Mouse (Mus musculus) CH12.LX (cell line): ENCODE measurements around the gene Timm44. TPM values are rescaled to one million over a fixed set of nuclear protein-coding genes. Genes with fewer than 3 reads are reported as not detected.

Experiments used
- DNase-seq: peaks from one replicate; pipeline ENCODE4 v3.0.0-alpha.2; 2013; ENCODE audit errors: extremely low read depth
- H3K27ac ChIP-seq: 2 replicates; pipeline ENCODE4 v1.5.1; 2012; ENCODE audit warnings: low read depth, mild to moderate bottlenecking, control low read depth, moderate library complexity; ENCODE audit not compliant: insufficient read depth
- H3K27me3 ChIP-seq: replicated peaks from 2 replicates; pipeline ENCODE3; 2012; ENCODE audit warnings: inconsistent platforms
- H3K36me3 ChIP-seq, 2 experiments: replicated peaks in 1 of 2; 2 replicates each; pipeline versions ENCODE3 to v1.6.1; 2012; ENCODE audit warnings: inconsistent platforms in 1 of 2, low read length in 1 of 2, mild to moderate bottlenecking in 1 of 2, mixed read lengths in 1 of 2, moderate library complexity in 1 of 2; ENCODE audit not compliant: control insufficient read depth in 1 of 2, insufficient read depth in 1 of 2
- H3K4me1 ChIP-seq, 2 experiments: 2 replicates each; pipeline ENCODE4 v1.6.1; 2012; ENCODE audit warnings: inconsistent platforms in 1 of 2, moderate library complexity in 1 of 2; ENCODE audit not compliant: insufficient read depth in 2 of 2, control insufficient read depth in 1 of 2
- H3K4me2 ChIP-seq: 2 replicates; pipeline ENCODE4 v1.6.1; 2012; ENCODE audit warnings: low read depth, mild to moderate bottlenecking, control low read depth; ENCODE audit not compliant: poor library complexity, insufficient read depth, severe bottlenecking
- H3K4me3 ChIP-seq, 3 experiments: fragments of 150-350 bp in 1 of 3; sonication (generic) in 1 of 3; replicated peaks in 1 of 3; 2 replicates each; pipeline versions ENCODE3 to v1.5.1; 2011 to 2012; ENCODE audit warnings: low read depth in 2 of 3, low read length in 2 of 3, mild to moderate bottlenecking in 2 of 3, moderate library complexity in 2 of 3, control low read depth in 1 of 3, improper control_type of control experiment in 1 of 3, inconsistent platforms in 1 of 3, mixed read lengths in 1 of 3; ENCODE audit not compliant: poor library complexity in 1 of 3
- H3K79me2 ChIP-seq: replicated peaks from 2 replicates; pipeline ENCODE4 v1.6.1; 2012; ENCODE audit warnings: mild to moderate bottlenecking, moderate library complexity; ENCODE audit not compliant: control insufficient read depth, poor library complexity, insufficient read depth, severe bottlenecking; ENCODE audit errors: extremely low read depth
- H3K9ac ChIP-seq: 2 replicates; pipeline ENCODE4 v1.6.1; 2012; ENCODE audit warnings: low read depth, mild to moderate bottlenecking, control low read depth, moderate library complexity; ENCODE audit not compliant: insufficient read depth
- H3K9me3 ChIP-seq: replicated peaks from 2 replicates; pipeline ENCODE3; 2012; ENCODE audit warnings: low read length, inconsistent platforms, mixed read lengths
- CHD1 ChIP-seq: IDR thresholded peaks from 2 replicates; pipeline ENCODE4 v1.6.1; 2012; ENCODE audit warnings: low read depth, low read length, improper control_type of control experiment, inconsistent platforms
- CHD2 ChIP-seq: IDR thresholded peaks from 2 replicates; pipeline ENCODE4 v1.6.1; 2011; ENCODE audit warnings: low read length, improper control_type of control experiment
- CTCF ChIP-seq, 2 experiments: IDR thresholded peaks in 1 of 2; conservative IDR thresholded peaks in 1 of 2; 2 replicates each; pipeline ENCODE4 v1.5.1; 2011 to 2012; ENCODE audit warnings: low read depth in 2 of 2, low read length in 2 of 2, improper control_type of control experiment in 1 of 2, inconsistent platforms in 1 of 2, mild to moderate bottlenecking in 1 of 2, moderate library complexity in 1 of 2
- EP300 ChIP-seq: IDR thresholded peaks from 2 replicates; pipeline ENCODE4 v1.6.1; 2011; ENCODE audit warnings: low read length, improper control_type of control experiment
- GABPA ChIP-seq: IDR thresholded peaks from 2 replicates; pipeline ENCODE4 v1.6.1; 2012; ENCODE audit warnings: low read depth, low read length, improper control_type of control experiment, inconsistent platforms; ENCODE audit not compliant: insufficient replicate concordance
- IRF4 ChIP-seq: IDR thresholded peaks from 2 replicates; pipeline ENCODE4 v1.6.1; 2014; ENCODE audit warnings: low read depth, mild to moderate bottlenecking, inconsistent platforms, low read length, improper control_type of control experiment
- JUN ChIP-seq: IDR thresholded peaks from 2 replicates; pipeline ENCODE4 v1.6.1; 2011; ENCODE audit warnings: low read depth, mild to moderate bottlenecking, low read length, improper control_type of control experiment, moderate library complexity; ENCODE audit not compliant: insufficient read depth
- MAX ChIP-seq: IDR thresholded peaks from 2 replicates; pipeline ENCODE4 v1.6.1; 2011; ENCODE audit warnings: low read length, improper control_type of control experiment
- MAZ ChIP-seq: IDR thresholded peaks from 2 replicates; pipeline ENCODE4 v1.6.1; 2012; ENCODE audit warnings: low read depth, mild to moderate bottlenecking, inconsistent platforms, low read length, improper control_type of control experiment, moderate library complexity
- MXI1 ChIP-seq: IDR thresholded peaks from 2 replicates; pipeline ENCODE4 v1.6.1; 2011; ENCODE audit warnings: mild to moderate bottlenecking, low read depth, low read length, improper control_type of control experiment
- NRF1 ChIP-seq: IDR thresholded peaks from 2 replicates; pipeline ENCODE4 v1.6.1; 2014; ENCODE audit warnings: low read depth, mild to moderate bottlenecking, inconsistent platforms, low read length, improper control_type of control experiment, moderate library complexity
- POLR2A ChIP-seq: IDR thresholded peaks from 2 replicates; pipeline ENCODE4 v1.6.1; 2011; ENCODE audit warnings: low read depth, mild to moderate bottlenecking, improper control_type of control experiment, low read length
- RCOR1 ChIP-seq: conservative IDR thresholded peaks from 2 replicates; pipeline ENCODE4 v1.6.1; 2012; ENCODE audit warnings: low read depth, mild to moderate bottlenecking, inconsistent platforms, low read length, improper control_type of control experiment
- SIN3A ChIP-seq: IDR thresholded peaks from 2 replicates; pipeline ENCODE4 v1.6.1; 2012; ENCODE audit warnings: low read length, improper control_type of control experiment, inconsistent platforms
- UBTF ChIP-seq: IDR thresholded peaks from 2 replicates; pipeline ENCODE4 v1.6.1; 2012; ENCODE audit warnings: low read depth, mild to moderate bottlenecking, inconsistent platforms, low read length, improper control_type of control experiment, moderate library complexity
- USF1 ChIP-seq: IDR thresholded peaks from 2 replicates; pipeline ENCODE4 v1.6.1; 2014; ENCODE audit warnings: low read depth, mild to moderate bottlenecking, inconsistent platforms, low read length, improper control_type of control experiment
- ZKSCAN1 ChIP-seq: IDR thresholded peaks from 2 replicates; pipeline ENCODE4 v1.6.1; 2012; ENCODE audit warnings: low read depth, inconsistent platforms, low read length, improper control_type of control experiment, borderline replicate concordance
- ZNF384 ChIP-seq: IDR thresholded peaks from 2 replicates; pipeline ENCODE4 v1.6.1; 2012; ENCODE audit warnings: low read depth, low read length, improper control_type of control experiment, inconsistent platforms
- dilution Hi-C: fragments of 300-500 bp; cut with MboI; formaldehyde crosslinking; loops from 2 replicates; pipeline ENCODE4 v1.14.3; 2020; ENCODE audit warnings: low sequenced_read_pairs; ENCODE audit not compliant: extremely low pct_unique_long_range_greater_than_20kb, extremely low pct_ligation_motif_present
- in situ Hi-C: fragments of 300-500 bp; cut with MboI; formaldehyde crosslinking; loops from 3 replicates; pipeline ENCODE4 v1.14.3; 2019; ENCODE audit warnings: low sequenced_read_pairs, low pct_ligation_motif_present, low pct_unique_long_range_greater_than_20kb, mixed read lengths
- polyA plus RNA-seq: library from polyadenylated mRNA; unstranded; fragments of >175 nt; gene quantifications from 2 replicates; pipeline ENCODE4 v1.2.1, GENCODE M21; 2012; ENCODE audit warnings: low read depth; ENCODE audit not compliant: insufficient read length
- total RNA-seq, 2 experiments: library from RNA; depleted of rRNA; stranded (reverse); fragments of 300-350 nt in 1 of 2; fragments of >200 nt in 1 of 2; gene quantifications; 2 replicates each; pipeline ENCODE4 v1.2.3; 2012 to 2014

The Timm44 gene
- total and polyA plus RNA-seq, 3 experiments = 109 to 147 (median 143) TPM

DNA sequence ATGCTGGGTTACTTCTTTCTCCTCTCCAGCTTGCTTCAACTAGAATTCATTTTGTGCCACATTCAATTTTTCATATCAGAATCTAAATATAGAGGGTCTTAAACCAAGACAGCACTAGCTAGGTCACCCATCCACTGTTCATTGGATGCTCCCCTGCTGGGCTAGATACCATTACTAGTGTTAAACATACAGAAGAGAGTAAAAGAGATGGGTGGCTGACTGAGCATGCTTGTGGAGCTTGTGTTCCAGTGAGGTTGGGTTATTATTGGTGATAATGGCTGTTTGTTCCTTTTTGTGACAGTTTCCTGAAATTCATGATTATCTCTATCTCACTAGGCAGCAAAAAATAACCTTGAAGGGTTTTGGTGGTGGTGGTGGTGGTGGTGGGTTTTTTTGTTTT, 53.7 kb downstream of the Timm44 start:
- Histone ChIP-seq H3K79me2 (no peaks in the 10 kb centered on the region), H3K4me3 (no peak overlapping the region), H3K36me3 (no peaks in the 10 kb centered on the region), H3K4me2 (no peak overlapping the region), H3K27me3 (peaks cover 2% of the 10 kb centered on the region), H3K9me3 (no peaks in the 10 kb centered on the region), H3K4me1 (no peaks in the 10 kb centered on the region), H3K9ac (no peak overlapping the region), H3K27ac (no peak overlapping the region)
- in situ Hi-C loops = no loop called here
- TF ChIP-seq NRF1 (no peak), CHD1 (no peak), JUN (no peak), MXI1 (no peak), UBTF (no peak), USF1 (no peak), GABPA (no peak)
- dilution Hi-C loops = no loop called here
- no peak for DNase-seq

DNA sequence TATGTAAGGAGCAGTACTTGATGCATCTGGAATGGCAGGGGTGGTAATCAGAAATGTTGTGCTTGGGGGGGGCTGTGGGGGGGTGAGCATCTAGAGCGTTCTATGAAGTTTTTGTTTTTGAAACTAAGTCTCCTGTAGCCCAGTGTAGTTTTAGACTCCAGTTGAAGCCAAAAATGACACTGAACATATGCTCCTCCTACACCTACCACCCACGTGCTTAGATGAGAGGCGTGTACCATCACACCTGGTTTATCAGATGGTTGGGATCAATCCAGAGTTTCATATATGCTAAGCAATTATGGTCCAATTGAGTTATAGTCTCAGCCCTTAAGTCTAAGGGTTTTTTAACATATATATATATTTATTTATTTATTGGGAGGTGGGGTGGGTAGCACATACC, 56.1 kb downstream of the Timm44 start:
- Histone ChIP-seq H3K9ac (no peak overlapping the region), H3K79me2 (no peaks in the 10 kb centered on the region), H3K27me3 (peaks cover 2% of the 10 kb centered on the region), H3K4me3 (no peak overlapping the region), H3K4me2 (no peak overlapping the region), H3K4me1 (peaks cover 2 to 7% of the 10 kb centered on the region in 2 experiments), H3K36me3 (no peaks in the 10 kb centered on the region), H3K27ac (no peak overlapping the region), H3K9me3 (no peaks in the 10 kb centered on the region)
- TF ChIP-seq CTCF (conservative IDR thresholded peaks at IDR 0.05 in 1 of 2, IDR thresholded peaks at IDR 0.05 in 1 of 2; ENCODE audit: low read depth in 2 of 2, low read length in 2 of 2) (no peak), EP300 (no peak), MAZ (no peak), IRF4 (no peak), CHD2 (no peak), CHD1 (no peak), UBTF (no peak), MXI1 (no peak), ZNF384 (no peak), MAX (no peak), POLR2A (no peak), RCOR1 (no peak), SIN3A (no peak), ZKSCAN1 (no peak), NRF1 (no peak)
- dilution Hi-C loops = no loop called here
- in situ Hi-C loops = no loop called here
- no peak for DNase-seq
